Mouse (Mus musculus): ENCODE results near the gene Il18rap.

DNA sequence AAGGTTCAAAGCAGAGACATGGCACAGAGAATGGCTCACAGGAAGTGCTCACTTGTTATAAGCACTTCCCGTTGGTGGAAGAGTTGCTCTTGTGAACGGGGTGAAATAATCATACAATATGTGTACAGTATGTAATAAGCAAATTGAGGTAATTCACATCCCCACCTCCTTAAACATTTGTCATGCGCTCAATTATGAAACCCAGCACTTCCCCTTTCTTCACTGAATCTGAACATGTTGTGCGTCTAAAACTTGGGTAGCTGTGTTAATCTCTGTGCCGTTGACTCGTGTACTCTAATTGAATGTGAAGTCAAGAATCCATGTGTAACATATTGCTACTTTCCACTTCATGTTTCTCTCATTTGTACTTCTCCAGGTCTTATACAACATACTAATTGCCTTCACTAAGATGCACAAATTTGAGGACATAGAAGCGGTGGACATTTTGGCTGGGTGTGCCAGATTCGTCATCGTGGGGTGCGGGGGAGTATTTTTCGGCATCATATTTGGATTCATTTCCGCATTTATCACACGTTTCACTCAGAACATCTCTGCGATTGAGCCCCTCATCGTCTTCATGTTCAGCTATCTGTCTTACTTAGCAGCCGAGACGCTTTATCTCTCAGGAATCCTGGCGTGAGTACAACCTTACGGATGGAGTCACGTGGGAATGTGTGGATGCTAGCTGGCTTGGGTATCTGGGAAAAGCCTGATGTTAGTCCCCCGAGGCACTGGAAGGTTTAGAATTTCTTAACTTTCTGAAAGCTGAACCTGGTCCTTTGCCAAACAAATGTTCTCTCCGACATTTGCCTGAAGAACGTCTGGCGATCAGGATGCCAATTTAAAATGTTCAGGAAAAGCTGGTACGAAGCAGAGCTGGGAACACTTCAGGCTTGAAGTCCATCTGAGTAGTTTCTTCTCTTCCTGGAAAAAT, 85.5 kb downstream of the Il18rap start:
- TF ChIP-seq CTCF (IDR thresholded peaks at IDR 0.05; ENCODE audit: low read depth) (no peak), EP300 (optimal IDR thresholded peaks at IDR 0.05) (no peak)

Measured in stomach, postnatal 0 days (tissue).